16 mouse cellular contexts compared by ENCODE assay signal in genomic region chr19:59423685-59424084, GRCm38 (mm10). TPM values are rescaled to one million over a fixed set of nuclear protein-coding genes. Genes with fewer than 3 reads are reported as not detected.
DNase-seq lines count a peak whose midpoint lies in the region; ATAC-seq and TF ChIP-seq lines count a peak whose summit lies in the region.
"Had no signal": no experiment of that assay in that cellular context is flagged by ENCODE, and none has a peak within 500 bp of the region (broad histone marks: within the 10 kb centered on the region; RNA-seq: fewer than 3 reads in every experiment).

No protein-coding gene starts in this region.

- WGBS in kidney, postnatal 0 days = 24% methylated on average over 6 of the region's 6 CpGs
- 48% methylated on average over 6 of the region's 6 CpGs for WGBS in forebrain, embryonic 12.5 days

- no peak for ATAC-seq in kidney, postnatal 0 days (replicated peaks; ENCODE audit: low FRiP score, low read depth)
- no peak for ATAC-seq in forebrain, embryonic 12.5 days (ENCODE audit: low FRiP score)
- ATAC-seq: Patski had no signal

- TF ChIP-seq CTCF in kidney, postnatal 0 days (IDR thresholded peaks at IDR 0.05; ENCODE audit: low read depth) = no peak

- H3K4me2 ChIP-seq in kidney, postnatal 0 days (ENCODE audit: low read length) = no peak overlapping the region
- H3K4me2 ChIP-seq in forebrain, embryonic 12.5 days = no peak overlapping the region
- H3K4me2 ChIP-seq: liver, embryonic 15.5 days had no signal

- 0 out of 2 replicates have a peak, but pooled peaks cover 4% of the 10 kb centered on the region for H3K36me3 ChIP-seq in kidney, postnatal 0 days (ENCODE audit: insufficient read depth, low read length)
- peaks cover 10% of the 10 kb centered on the region for H3K36me3 ChIP-seq in forebrain, embryonic 12.5 days (replicated peaks)
- H3K36me3 ChIP-seq: liver, embryonic 15.5 days had no signal

- H3K4me1 ChIP-seq in kidney, postnatal 0 days (replicated peaks; ENCODE audit: insufficient read depth, low read length) = peaks cover 4% of the 10 kb centered on the region; the same call in 1 of the 2 replicates
- peaks cover 22% of the 10 kb centered on the region for H3K4me1 ChIP-seq in forebrain, embryonic 12.5 days
- H3K4me1 ChIP-seq: liver, embryonic 15.5 days had no signal

- H3K9ac ChIP-seq in kidney, postnatal 0 days (ENCODE audit: low read depth, low read length) = no peak overlapping the region
- no peak overlapping the region for H3K9ac ChIP-seq in forebrain, embryonic 12.5 days
- H3K9ac ChIP-seq: liver, embryonic 15.5 days had no signal

- no peaks in the 10 kb centered on the region for H3K9me3 ChIP-seq in kidney, postnatal 0 days (replicated peaks; ENCODE audit: low read length)
- H3K9me3 ChIP-seq in forebrain, embryonic 12.5 days = peaks cover 6% of the 10 kb centered on the region; the same call in 1 of the 2 replicates
- H3K9me3 ChIP-seq: liver, embryonic 15.5 days had no signal

- intact Hi-C loops in heart, postnatal 25 days (cut with DNase I) = no loop called here

- no peak overlapping the region for H3K4me3 ChIP-seq in kidney, postnatal 0 days (replicated peaks; ENCODE audit: low read depth, low read length)
- H3K4me3 ChIP-seq in forebrain, embryonic 12.5 days (replicated peaks) = no peak overlapping the region
- H3K4me3 ChIP-seq: heart, adult 2 months; layer of hippocampus, adult 2 months; liver, embryonic 15.5 days had no signal

- no peak overlapping the region for H3K27ac ChIP-seq in kidney, postnatal 0 days
- H3K27ac ChIP-seq in forebrain, embryonic 12.5 days = peak overlapping the region; percentile 54; the same call in 1 of the 2 replicates
- H3K27ac ChIP-seq: heart, adult 2 months; layer of hippocampus, adult 2 months; liver, embryonic 15.5 days had no signal

- peak; percentile 40 for DNase-seq in kidney, postnatal 0 days (ENCODE audit: low spot score)
- DNase-seq in kidney, adult 9 months = no peak
- DNase-seq in embryo, embryonic 10.5 days (ENCODE audit: low spot score) = peak; percentile 71
- DNase-seq in mesoderm, embryonic 11.5 days (ENCODE audit: low read depth, low spot score) = peak; percentile 66
- no peak for DNase-seq in heart, postnatal 25 days (ENCODE audit: low spot score)
- DNase-seq in adrenal gland, postnatal 4 days (ENCODE audit: low spot score in 2 of 2) = no peak
- no peak for DNase-seq in urinary bladder, postnatal 4 days (ENCODE audit: low spot score in 2 of 2)
- DNase-seq: adrenal gland, adult 2 months; heart, adult 2 months; heart, postnatal 10 days; kidney, adult 18-20 months; lung, postnatal 4 days had no signal

- no peaks in the 10 kb centered on the region for H3K27me3 ChIP-seq in kidney, postnatal 0 days (ENCODE audit: insufficient read depth, low read length)
- H3K27me3 ChIP-seq in forebrain, embryonic 12.5 days = peaks cover 18% of the 10 kb centered on the region
- H3K27me3 ChIP-seq: Patski had no signal

RNA-seq across cellular contexts. Expression of gene Emx2, which starts 34.5 kb away (rescaled TPM):
- polyA plus RNA-seq in kidney, postnatal 0 days (2015; fragmentation: Nextera tagmentation; extraction: Ambion mirVana) = 24.2 and 25.4 TPM in 2 replicates
- polyA plus RNA-seq in forebrain, embryonic 12.5 days (2016; fragmentation: Nextera tagmentation; extraction: Ambion mirVana) = 59.0 and 69.4 TPM in 2 replicates
- not detected for total RNA-seq in heart, postnatal 25 days (2021)
- 10 to 100 TPM in 1 of 2 experiments, under 1 TPM in 1; 0.96 to 14.3 TPM for total RNA-seq in adrenal gland, postnatal 4 days (2021)
- total RNA-seq: heart, adult 2 months; heart, postnatal 10 days had no signal
- polyA plus RNA-seq: heart, adult 2 months had no signal

Comparison
In these comparisons a context has a peak if more than half of its experiments do, and no peak if none do; other contexts are left out.
1. DNase-seq: peak in kidney, postnatal 0 days (single experiment), embryo, embryonic 10.5 days (single experiment) and mesoderm, embryonic 11.5 days (single experiment); none in kidney, adult 9 months (single experiment), heart, postnatal 25 days (single experiment), adrenal gland, postnatal 4 days (0 of 2) and urinary bladder, postnatal 4 days (0 of 2).